Mouse (Mus musculus) lung, embryonic 15.5 days (tissue): ENCODE measurements around the gene Ube2o. TPM values are rescaled to one million over a fixed set of nuclear protein-coding genes. Genes with fewer than 3 reads are reported as not detected.

Experiments
- polyA plus RNA-seq: library from polyadenylated mRNA; unstranded; fragments of >200 nt; fragmentation: Nextera tagmentation; extraction: Ambion mirVana; gene quantifications from 2 replicates; pipeline ENCODE4 v1.2.1, GENCODE M21; 2015

The Ube2o gene
- polyA plus RNA-seq, 1 experiment from 2014 or later, result 12.6 TPM

Other genes with a start within 250 kb of the Ube2o start
- gene Foxj1, start 246.0 kb downstream of the Ube2o start, polyA plus RNA-seq, result 21.1 and 21.2 TPM in 2 replicates
- gene Rnf157, start 168.4 kb downstream of the Ube2o start, polyA plus RNA-seq, result 11.1 and 11.4 TPM in 2 replicates
- gene Ubald2, start 147.4 kb downstream of the Ube2o start, polyA plus RNA-seq, result 37.2 and 41.7 TPM in 2 replicates
- gene Qrich2, start 115.2 kb downstream of the Ube2o start, polyA plus RNA-seq, result 0.08 TPM in 1 of 2 replicates, not detected in the other
- 180 and 187 TPM in 2 replicates for gene Prpsap1, start 87.2 kb downstream of the Ube2o start, polyA plus RNA-seq
- 6.2 and 6.9 TPM in 2 replicates for gene Sphk1, start 50.5 kb downstream of the Ube2o start, polyA plus RNA-seq
- not detected in 2 replicates for gene Aanat, start 5.0 kb upstream of the Ube2o start, polyA plus RNA-seq
- 12.5 and 13.5 TPM in 2 replicates for gene Rhbdf2, start 45.6 kb upstream of the Ube2o start, polyA plus RNA-seq
- gene Prcd, start 72.1 kb upstream of the Ube2o start, polyA plus RNA-seq, result 1.8 and 3.2 TPM in 2 replicates
- 11.2 and 11.9 TPM in 2 replicates for gene Cygb, start 72.9 kb upstream of the Ube2o start, polyA plus RNA-seq
- not detected in 2 replicates for gene St6galnac1, start 194.1 kb upstream of the Ube2o start, polyA plus RNA-seq
- gene Mxra7, start 246.6 kb upstream of the Ube2o start, polyA plus RNA-seq, result 18.8 and 19.0 TPM in 2 replicates